Mouse (Mus musculus) urinary bladder, postnatal 14 days (tissue): ENCODE data around the gene Ackr1.

Source experiments
- DNase-seq: peaks from one replicate; pipeline ENCODE4 v3.0.0; 2021; ENCODE audit warnings: low spot score

Gene Ackr1

DNA sequence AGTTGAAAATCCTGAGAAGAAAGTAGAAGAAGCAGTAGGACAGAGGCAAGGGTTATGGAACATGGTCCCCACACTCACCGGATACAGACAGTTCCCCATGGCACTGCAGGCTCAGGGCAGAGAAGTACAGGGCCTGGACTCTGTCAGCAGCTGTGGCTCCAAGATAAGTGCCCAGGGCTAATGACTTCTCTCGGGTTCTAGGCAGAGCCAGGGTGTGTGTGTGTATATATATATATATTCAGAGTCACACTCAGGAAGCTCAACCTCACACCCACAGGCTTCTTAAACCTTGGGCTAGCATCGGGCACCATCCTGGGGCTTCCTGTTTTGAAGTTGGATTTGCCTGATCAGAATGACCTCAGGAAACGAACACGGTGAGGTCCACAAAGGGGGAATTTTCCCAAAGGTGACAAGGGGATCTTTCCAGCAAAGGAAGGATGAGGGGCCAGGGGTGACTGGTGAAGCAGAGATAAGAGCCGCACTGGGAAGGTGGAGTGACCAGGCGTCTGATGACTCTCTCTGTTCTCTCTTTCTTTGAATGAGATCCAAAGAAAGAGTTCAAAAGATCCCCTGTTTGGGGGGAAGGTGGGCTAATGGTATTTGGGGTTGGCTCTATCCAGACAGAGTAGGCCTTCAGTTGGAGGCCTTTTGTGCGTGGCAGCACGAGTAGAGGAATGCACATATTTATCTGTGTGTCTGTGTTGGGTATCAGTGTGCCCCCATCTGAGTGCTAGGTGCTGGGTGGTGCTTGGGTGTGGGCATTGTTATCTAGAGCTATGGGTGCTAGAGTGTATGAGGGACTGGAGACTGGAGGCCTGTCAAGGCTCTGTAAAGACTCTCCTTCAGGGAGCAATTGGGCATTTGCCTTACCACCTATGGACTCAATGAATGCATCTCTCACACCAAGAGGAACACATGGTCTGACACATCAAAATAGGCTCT lies at the start of gene Ackr1:
Gene Ackr1 (minus strand): TSS at position 439 of the 942 bp plus-strand sequence.
- no peak for DNase-seq

DNA sequence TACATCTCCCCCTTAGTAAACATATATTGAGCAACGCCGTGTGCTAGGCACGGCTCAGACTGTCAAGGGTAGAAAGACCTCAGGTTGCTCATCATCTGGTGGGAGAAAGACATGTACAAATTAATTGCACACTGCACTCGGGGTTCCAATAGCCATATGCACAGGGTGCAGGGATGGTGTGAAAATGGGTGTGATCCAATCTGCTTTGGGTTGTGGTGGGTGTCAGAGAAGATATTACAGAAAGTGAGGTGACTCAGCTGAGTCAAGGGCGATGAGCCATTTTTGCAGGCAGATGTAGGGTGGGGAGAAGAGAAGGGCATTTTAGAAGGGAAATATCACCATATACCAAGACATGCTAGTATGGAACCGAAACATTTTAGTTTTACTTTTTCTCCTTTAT lies 47.9 kb upstream of the Ackr1 start:
- DNase-seq, result no peak

DNA sequence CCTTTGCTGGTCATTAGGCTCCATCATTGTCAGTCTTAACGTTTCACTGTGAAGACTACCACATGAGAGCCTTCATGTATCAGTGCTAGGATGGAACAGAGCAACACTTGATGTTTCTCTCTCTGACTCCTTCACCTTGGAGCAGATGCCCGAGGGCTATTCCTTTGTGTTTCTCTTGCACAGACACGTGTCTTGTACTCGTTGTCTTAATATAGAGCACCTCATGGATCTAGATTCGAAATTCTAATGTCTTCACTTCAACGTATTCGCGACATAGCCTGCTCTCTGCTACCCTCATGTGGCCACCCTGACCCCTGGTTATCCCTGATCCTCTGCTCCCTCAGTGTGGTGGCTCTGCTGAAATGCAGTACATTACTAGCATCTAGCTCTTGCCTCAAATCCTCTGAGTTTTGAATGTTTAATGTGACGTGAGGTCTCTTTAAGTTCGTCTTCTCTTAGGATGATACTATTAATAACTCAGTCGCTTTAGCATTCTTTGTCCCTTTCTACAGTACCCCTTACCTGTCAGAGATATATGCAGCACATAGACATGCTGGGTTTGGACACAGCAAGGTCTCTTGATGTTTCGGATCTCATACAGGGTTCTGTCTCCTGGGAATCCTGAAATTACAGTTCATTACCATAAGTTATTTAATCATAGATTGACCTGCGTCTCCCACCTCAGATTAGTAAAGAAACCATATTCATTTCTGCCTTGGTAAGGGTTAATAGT lies 44.0 kb upstream of the Ackr1 start:
- DNase-seq, result peak; percentile 48

DNA sequence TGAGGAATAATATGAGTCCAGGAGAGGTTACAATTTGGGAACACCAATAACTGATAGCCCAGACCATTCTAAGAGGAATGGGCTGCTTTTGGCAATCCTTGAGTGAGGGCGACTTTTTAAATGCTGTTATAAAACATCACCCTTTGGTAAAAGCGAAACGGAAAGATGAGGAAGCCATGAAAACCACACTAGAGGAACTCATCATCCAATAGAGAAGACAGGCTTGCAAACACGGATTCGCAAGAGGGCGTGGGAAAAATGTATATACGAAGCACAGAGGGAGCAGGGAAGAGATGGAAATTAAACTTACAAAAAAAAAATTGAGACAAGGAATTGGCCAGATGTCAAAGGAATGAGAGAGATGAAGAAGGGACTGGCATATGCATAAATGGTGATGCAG lies 40.5 kb upstream of the Ackr1 start:
- no peak for DNase-seq

DNA sequence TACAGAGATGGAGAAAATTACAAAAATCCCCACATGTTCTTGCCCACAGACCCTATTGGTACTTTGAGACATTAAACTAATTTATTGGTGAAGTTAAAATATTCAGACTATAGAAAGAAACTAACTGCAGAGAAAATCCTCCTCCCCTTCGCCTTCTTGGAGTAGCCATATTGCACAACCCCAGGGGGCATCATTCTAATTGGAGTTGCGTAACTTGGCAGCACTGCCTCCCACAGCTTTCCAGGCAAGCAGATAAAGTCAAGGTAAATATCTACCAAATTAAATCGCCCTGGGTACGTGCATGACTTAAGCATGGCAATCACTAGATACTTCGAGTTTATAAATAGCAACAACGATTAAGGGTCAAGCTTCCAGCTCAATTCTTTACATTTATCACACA lies 38.0 kb upstream of the Ackr1 start:
- no peak for DNase-seq

DNA sequence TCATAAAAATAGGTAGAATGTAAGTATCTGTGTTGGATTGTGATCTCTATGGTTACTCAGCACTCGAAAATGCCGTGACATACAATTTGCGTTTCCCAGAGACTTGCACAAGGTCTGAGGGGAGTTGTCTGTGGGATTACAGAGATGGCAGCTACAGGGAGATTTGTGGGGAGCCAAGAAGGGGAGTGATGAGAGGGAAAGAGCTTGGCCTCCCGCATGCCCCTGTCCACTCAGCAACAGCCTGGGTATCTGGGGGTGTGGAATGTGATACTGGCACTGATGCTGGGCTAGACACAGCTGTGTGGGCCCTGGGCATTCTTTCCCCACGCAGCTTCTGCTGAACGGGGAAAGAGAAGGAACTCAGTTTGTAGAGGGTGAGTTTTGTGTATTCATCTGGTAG lies 36.9 kb upstream of the Ackr1 start:
- DNase-seq, result no peak

DNA sequence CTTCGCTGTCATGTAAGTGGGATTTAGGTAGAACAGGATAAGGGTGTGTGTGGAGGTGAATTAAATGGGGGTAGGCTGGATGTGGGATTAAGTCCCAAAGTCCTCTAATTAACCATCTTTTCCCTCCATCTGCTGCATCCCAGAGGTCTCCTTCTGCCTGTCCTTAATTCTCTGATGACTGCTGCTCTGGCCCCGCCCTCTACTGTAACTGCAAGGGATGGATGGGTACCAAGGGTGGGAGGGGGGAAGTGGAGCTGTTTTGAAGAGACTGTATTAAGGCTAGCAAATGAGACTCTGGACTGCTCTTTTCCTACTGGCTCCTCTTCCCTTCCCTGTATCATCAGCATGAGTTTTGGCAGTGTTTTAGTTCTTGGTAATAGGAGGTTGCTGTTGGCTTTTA lies 36.1 kb upstream of the Ackr1 start:
- DNase-seq, result no peak

DNA sequence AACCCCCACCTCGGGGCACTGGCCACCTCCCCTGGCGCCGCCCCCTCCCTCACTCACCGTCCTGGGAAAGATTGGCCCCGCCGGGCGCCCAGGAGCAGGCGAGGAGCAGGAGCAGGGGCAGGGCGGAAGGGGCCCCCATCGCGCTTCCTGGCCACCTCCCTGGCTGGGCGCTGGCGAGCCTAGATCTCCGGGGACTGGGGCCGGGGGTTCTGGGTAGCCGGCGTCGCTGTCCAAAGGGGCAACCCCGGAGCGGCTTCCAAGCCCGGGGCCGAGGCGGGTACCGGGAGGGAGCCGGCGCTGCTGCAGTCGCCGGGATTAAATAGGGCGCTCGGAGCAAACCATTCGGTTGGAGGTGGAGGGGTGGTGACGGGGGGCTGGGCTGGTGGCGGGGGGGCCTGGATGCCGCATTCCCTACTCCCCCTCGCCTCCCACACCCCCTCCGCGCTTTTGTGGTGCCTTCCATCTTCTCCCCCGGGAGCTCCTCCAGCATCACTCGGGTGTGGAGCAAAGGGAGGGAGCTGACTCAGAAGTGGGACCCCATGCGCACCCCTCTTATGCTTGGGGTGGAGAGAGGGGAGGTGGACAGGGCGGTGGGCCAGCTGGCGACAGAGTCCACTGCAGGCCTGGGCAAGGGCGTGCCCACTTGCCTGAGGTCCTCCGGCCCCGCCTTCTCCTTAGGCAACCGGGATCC lies 34.0 kb upstream of the Ackr1 start, which contains the start of gene Cadm3:
Gene Cadm3 (minus strand): TSS at position 340 of the 691 bp plus-strand sequence.
- peak; percentile 20 for DNase-seq

DNA sequence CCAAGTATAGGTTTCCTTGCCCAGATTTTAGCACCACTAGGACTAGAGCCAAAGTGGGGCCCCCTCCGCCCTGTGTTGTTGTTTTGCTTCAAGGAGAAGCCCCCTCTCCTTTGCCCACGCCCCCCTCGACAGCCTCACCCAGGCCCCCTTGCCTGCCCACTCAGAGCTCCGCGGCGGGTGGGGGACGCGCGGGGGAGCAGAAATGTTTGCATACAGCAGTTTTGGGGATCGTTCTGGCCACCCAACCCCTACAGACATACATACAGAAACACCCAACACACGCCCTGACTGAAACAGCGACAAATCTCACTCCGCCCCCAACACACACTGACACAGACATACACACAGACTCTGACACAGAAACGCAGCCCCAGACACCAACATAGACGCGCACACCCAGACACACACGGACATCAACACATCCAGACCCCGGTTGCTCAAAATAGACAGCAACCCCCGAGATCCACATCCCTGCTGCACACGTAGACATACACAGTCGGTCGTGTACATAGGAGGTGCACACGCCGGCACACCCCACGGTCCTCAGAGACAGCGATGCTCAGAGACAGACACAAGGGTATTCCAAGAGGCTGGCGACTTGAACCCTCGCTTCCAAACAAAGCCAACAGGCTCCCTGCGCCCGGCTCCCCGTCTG lies 33.3 kb upstream of the Ackr1 start:
- no peak for DNase-seq

DNA sequence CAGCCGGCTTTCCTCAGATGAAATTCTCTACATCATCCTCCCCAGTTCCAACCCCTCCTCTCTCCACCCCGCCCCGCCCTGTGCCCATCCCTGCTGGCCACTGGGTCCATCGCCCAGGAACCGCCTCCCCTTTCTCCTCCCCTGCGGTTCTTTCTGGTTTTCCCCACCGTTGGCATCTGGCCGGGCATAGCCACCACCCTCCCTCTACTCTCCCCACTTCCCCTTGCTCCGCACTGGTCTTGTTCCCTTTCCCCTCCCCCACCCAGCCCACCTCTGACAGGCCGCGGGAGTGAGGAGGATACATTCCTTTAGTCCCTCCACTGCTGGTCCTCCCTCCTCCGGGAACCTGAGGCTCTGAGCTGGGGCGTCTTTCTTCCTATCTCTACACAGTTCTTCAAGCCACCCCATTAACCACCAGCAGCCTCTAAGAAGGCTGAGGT lies 32.4 kb upstream of the Ackr1 start:
- DNase-seq, result no peak

DNA sequence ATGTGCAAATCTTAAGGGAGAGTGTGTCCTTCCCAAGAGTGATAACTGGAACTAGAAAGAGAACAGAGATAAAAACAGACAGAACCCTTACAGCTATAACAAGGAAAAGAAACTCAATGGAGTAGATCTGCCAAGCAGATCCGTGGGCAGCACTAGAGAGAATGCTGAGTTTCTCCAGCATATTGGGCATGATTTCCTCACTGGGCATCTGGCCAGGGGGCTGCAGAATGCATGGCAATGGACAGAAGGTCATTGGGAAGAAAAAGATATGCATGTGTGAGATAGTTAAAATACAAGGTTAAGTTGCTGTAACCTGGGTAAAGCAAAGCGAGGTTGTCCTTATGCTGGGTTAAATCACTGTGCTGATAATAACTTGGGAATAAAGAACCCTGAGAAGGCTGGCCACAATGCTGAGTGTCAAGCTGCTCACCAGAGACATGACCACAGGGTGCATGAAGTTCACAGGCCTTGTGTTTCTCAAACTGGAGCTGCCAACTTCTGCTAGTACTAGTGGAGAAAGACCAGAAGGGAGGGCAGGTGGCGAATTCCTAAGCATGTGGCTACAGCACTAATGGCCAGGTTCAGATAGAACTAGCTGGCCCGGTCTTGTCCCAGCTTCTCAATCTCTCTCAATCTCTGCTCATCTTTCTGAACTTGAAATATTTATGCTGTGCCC lies 30.7 kb upstream of the Ackr1 start:
- DNase-seq, result no peak

DNA sequence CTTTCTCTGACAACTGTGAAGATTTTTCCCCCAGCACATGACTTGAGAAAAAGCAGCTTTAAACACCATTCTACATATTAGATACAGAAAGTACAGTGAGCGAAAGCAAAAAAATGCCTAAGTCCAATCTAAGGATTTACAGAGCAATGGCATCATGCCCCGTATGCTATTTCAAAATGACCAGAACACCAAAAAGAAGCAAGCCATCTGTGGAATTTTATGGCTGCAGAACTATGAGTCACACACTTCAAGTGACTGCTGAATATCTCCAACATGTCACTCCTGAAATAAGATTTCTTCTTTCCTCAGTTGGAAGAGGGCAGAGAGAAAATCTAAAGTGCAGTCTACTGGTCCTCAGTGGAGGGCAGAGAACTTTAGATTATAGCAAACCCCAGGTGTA lies 29.9 kb upstream of the Ackr1 start:
- no peak for DNase-seq

DNA sequence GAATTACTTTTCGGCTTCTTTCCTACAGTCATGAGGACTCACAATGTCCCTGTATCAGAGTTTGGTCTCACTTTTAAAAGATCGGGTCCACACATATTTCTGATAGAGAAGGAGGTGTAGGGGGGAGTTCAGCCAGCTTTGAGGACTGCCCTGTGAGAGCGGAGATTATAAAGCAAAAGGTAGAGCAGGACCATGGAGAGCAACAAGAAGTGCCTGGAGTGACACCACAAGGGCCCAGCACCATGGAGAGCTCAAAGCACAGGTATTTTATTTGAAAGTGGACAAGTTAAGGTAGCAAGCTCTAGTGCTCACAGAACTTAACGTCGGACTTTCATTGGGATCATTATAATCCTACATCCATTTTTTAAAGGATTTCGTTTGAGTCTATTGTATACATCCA lies 28.1 kb upstream of the Ackr1 start:
- peak; percentile 72 for DNase-seq

DNA sequence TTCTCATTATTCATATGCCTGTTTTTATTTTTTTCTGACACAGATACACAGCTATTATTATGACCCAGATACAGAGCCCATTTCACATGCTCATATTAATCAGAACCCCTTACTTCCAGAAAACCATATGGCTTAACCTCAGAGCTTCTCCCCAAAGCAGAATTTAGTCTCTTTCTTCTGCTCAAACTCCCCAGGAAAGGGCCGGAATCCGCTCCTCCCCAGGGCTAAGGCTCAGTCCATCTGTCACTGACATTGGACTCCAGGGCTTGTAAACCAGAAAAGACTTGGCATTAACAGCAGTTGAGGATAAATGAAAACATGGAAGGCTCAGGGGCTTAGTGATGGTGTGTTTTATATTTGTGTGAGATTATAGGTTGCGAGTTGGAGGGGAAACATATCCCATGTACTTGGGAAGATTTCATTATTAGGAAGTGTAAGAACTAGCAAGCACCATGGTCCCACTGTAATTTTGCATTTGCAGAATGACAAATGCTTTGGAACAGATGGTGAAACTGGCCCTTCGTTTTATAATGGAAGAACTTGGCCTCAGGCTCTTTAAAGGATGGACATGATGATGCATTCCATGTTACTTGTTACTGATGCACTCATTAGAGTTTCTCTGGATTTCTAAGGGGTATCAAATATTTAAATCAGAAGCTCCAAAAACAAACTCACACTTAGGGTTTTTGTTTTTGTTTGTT lies 26.2 kb upstream of the Ackr1 start:
- DNase-seq, result no peak

DNA sequence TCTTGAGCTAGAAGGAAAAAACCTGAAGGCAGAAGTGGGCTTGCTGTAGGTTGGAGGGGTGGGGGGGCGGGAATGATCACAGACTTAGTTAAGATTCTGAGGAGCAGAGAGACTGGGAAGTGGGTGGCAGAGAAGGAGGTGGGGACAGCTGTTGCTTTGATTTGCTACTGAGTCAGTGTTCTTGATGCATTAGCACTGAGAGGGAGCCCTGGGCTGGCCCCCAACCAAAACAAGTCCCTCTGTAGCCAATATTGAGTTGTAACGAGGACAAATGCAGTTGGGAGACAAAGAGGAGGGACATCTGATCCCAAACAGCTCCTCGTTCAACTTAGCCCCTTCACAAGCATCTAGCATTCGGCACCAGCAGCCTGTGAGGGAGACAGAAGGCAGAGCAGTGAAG lies 24.2 kb upstream of the Ackr1 start:
- DNase-seq, result no peak

DNA sequence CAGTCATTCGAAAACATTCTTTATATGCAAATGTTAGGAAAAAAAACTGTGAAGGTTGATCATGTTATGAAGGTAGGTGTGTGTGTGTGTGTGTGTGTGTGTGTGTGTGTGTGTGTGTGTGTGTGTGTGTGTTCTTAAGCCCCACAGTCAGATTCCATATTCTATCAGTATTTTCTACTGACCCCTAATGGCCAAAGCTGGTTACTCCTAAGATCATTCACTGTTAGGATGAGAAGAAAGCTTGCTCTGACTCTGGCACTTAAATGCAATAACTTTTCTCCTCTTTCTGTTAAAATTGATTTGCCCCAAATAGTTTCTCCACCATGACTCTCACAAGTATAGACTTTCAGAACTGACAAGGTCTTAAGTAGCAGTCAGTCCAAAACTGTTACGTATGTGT lies 23.1 kb upstream of the Ackr1 start:
- no peak for DNase-seq

DNA sequence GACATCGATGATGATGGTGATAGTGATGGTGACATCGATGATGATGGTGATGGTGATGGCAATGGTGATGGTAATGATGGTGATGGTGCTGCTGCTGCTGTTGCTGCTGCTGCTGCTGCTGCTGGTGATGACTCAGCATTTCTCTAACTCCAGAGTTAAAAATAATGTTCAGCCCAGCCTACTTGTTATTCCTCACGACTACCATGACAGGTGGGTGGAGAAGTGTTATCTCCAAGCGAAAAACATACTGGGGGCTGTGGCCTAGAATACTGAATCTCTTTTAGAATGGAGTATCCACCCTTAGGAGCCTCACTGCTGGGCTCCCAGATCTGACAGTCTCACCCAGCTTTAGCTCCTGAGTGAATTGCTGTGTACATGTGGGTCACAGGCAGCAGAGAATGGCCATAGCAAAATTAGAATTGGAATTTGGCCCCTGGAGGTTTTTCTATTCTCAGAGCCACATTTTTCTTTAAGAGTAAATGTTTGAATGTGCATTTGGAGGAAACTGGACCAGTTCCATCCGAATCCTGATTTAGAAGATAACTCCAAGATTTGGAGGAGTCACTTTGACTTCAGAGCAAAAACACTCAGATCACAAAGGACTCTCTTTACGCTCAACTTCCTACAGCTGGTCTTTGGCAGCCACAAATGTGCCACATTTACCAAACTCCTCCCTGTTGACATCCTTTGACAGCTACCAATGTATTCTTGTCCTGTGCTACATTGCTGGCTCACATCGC lies 21.7 kb upstream of the Ackr1 start:
- DNase-seq, result no peak

DNA sequence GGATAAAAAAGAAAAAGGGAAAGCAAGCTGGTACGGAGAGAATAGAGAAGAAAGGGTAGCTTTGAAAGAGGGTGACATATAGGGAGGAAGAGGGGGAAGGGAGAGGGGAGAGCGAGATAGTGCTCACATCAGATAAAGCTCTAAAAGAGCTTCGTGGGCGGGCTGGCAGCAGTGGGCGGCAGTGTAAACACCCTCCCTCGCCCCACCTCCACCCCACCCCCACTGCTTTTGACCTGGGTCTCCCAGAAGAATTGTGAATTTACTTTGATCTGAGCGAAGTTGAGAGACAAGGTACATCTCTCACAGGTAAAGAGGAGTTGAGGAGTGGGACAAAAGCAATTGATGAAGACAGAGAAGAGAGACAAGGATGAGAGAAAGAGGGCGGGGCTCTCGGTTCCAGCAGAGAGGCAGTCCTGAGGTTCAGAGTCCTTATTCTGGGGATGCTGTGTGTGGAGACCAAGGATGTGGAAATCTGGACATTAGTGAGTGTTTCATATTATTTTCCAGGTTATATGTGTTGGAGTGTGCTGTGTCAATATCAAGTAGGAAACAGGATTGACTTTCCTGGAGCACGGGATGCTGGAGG lies 16.9 kb upstream of the Ackr1 start, which contains the start of gene Aim2:
Gene Aim2 (plus strand): TSS at position 508 of the 586 bp plus-strand sequence.
- DNase-seq, result no peak

DNA sequence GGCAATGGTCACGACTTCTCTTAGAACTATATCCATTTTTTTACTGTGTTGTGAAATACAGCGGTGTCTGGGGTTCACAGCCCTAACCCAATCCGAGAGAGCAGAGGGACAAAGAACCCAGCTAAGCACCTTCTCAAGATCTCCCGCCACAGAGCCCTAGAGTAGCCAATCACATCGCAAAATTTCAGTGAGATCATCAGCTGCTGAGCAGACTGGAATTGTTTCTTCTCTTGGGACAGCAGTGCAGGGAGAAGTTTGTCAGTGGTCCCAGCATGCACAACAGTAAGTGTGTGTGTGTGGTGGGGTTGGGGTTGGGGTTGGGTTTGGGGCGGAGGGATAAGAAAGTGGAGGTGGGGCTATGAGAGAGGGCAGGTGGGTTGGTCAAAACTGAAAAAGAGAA lies 16.4 kb upstream of the Ackr1 start:
- DNase-seq, result peak; percentile 23

DNA sequence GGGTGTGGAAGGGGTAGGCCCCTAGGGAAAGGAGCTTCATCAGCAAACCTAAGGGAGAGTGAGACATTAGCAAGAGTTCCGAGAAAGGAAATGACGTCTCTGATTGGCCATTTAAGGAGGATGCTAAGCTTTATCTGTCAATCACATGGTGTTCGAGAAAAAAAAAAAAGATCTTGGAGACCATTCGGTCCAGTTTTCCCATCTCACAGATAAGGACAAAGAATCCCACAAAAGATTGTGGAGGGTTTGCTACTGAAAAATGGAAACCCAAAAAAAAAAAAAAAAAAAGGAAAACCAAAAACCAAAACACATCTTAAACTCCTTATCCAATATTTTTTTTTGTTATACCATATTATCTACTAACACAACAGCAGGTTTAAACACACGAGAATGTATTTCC lies 15.6 kb upstream of the Ackr1 start:
- no peak for DNase-seq
